Mouse (Mus musculus): Measurements from ENCODE around the gene Gm20388. TPM values are rescaled to one million over a fixed set of nuclear protein-coding genes. Genes with fewer than 3 reads are reported as not detected.

Gm20388 gene
- polyA plus RNA-seq, 1 experiment from 2014 or later = not detected

DNA sequence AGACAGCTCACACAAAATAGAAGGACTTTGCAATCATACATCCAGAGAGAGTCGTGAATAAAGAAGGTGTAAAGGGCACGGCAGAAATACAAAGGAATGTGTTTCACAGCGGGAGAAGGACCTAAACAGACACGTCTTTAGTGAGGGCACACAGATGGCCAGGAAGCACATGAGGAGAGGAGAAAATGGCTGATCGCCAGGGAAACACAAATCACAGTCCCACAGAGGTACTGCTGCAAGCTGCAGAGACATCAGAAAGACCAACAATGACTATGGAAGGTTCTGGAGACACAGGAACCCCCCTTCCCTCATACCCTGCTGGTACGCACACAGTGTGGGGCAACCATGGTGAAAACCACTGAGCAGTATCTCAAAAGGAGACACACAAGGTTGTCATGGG is 1810.4 kb downstream of the Gm20388 start:
- H3K9me3 ChIP-seq (replicated peaks) = no peaks in the 10 kb centered on the region
- H3K4me3 ChIP-seq (replicated peaks) = no peak overlapping the region
- no peak for ATAC-seq (ENCODE audit: low read depth)
- 43% methylated on average over 6 of the region's 6 CpGs for WGBS (ENCODE audit: insufficient replicate concordance)
- DNase-seq = no peak
- no peak overlapping the region for H3K4me2 ChIP-seq
- H3K27ac ChIP-seq = no peak overlapping the region
- no peaks in the 10 kb centered on the region for H3K36me3 ChIP-seq
- H3K9ac ChIP-seq = no peak overlapping the region
- H3K4me1 ChIP-seq (replicated peaks) = no peaks in the 10 kb centered on the region
- H3K27me3 ChIP-seq = peaks cover 12% of the 10 kb centered on the region; the same call in 1 of the 2 replicates

DNA sequence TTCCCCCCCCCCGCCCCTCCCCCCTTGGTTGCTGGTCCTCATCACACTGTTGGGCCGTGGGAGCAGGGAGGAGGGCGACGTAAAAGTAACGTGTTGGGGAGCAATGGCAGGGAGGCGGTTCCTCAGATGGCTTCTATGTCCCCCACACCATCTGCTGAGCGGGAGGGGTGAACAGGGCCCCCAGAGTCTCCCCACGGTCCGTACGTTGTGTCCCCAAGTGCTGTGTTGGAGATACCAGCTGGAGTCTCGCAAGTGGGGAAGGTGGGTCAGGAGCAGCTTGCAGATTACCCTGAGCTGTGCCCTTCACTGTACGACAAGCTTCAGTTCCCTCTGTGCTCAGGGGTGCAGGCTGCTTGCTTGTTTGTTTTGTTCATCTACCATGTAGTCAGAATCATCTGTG is 1813.2 kb downstream of the Gm20388 start:
- Histone ChIP-seq H3K27me3 (peaks cover 16% of the 10 kb centered on the region), H3K4me3 (replicated peaks) (no peak overlapping the region), H3K4me2 (no peak overlapping the region), H3K27ac (no peak overlapping the region), H3K9ac (no peak overlapping the region), H3K9me3 (replicated peaks) (no peaks in the 10 kb centered on the region), H3K4me1 (replicated peaks) (no peaks in the 10 kb centered on the region), H3K36me3 (no peaks in the 10 kb centered on the region)
- no peak for ATAC-seq (ENCODE audit: low read depth)
- no peak for DNase-seq
- 65% methylated on average over 12 of the region's 12 CpGs for WGBS (ENCODE audit: insufficient replicate concordance)

DNA sequence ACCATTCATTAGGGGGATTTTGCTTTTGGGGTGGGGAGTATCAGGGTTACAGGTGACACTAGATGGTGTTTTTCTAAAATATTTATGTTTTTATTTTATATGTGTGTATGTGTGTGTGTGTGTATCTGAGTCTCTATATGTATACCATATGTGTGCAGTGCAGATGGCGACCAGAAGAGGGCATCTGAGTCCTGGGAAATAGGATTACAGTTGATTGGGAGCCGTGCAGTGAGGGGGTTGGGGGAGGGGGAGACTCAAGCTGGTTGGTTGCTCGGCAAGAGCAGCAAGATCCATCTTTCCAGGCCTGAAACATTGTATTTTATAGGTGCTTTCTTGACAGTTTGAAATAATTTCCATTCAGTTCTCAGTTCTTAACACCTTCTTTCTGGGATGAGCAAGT is 1816.5 kb downstream of the Gm20388 start:
- H3K4me1 ChIP-seq (replicated peaks) = no peaks in the 10 kb centered on the region
- peaks cover 49% of the 10 kb centered on the region for H3K27me3 ChIP-seq
- H3K4me2 ChIP-seq = no peak overlapping the region
- H3K9ac ChIP-seq = no peak overlapping the region
- H3K27ac ChIP-seq = no peak overlapping the region
- ATAC-seq (ENCODE audit: low read depth) (no peak), DNase-seq (no peak)
- no peak overlapping the region for H3K4me3 ChIP-seq (replicated peaks)
- 40% methylated on average over 3 of the region's 3 CpGs for WGBS (ENCODE audit: insufficient replicate concordance)
- no peaks in the 10 kb centered on the region for H3K9me3 ChIP-seq (replicated peaks)
- no peaks in the 10 kb centered on the region for H3K36me3 ChIP-seq

DNA sequence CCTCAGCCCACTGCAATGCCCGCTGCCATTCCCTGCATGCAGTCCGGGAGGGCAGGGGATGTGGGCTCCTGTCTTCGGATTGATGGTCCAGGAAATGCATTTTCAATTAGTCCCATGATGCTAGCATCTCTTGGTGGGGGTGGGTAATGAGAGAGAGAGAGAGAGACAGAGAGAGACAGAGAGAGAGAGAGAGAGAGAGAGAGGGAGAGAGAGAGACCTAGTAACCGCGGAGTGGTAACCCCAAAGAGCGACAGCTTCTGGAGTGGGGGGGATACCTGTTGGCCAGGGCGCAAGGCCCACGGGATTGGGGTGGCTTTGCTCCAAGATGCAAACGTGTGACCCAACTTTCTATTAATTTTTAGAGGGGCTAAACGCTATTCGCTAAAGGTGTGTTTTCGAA is 1818.7 kb downstream of the Gm20388 start, which contains the start of gene Jph3:
TSS of gene Jph3 (plus strand) at position 301 of the 400 bp plus-strand sequence.
- Histone ChIP-seq H3K9me3 (replicated peaks) (no peaks in the 10 kb centered on the region), H3K27me3 (peaks cover 69% of the 10 kb centered on the region), H3K4me3 (replicated peaks) (peak within 1 kb of the TSS; percentile 37), H3K36me3 (no peaks in the 10 kb centered on the region), H3K9ac (no peak within 1 kb of the TSS), H3K4me1 (replicated peaks) (no peaks in the 10 kb centered on the region), H3K4me2 (peak within 1 kb of the TSS; percentile 49), H3K27ac (no peak within 1 kb of the TSS)
- WGBS (ENCODE audit: insufficient replicate concordance) = 10% methylated on average over 12 of the region's 12 CpGs
- DNase-seq (no peak), ATAC-seq (ENCODE audit: low read depth) (no peak)

DNA sequence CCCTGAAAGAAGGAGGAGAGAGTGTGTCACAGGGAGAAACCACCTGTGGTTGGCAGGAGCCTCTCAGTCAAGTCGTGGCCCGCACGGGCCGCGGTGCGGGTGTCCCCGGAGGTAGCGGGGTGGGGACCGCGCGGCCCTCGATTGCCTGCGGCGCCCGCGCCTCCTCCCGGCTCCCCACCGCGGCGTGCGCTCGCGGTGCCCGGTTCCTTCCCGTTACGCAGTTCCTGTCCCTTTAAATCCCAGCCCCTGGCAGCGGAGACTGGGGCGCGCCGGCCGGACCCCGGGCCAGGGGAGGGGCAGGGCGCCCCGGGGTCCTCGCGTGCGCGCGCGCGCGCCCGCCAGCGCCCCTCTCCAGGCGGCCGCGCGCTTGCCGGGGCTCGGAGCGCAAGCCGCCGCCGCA is 1819.1 kb downstream of the Gm20388 start:
- H3K4me3 ChIP-seq (replicated peaks) = peak overlapping the region; percentile 37
- no peak overlapping the region for H3K27ac ChIP-seq
- peak overlapping the region; percentile 49 for H3K4me2 ChIP-seq
- H3K36me3 ChIP-seq = no peaks in the 10 kb centered on the region
- H3K9me3 ChIP-seq (replicated peaks) = no peaks in the 10 kb centered on the region
- no peak for DNase-seq
- H3K27me3 ChIP-seq = peaks cover 69% of the 10 kb centered on the region
- under 1% methylated on average over 46 of the region's 54 CpGs for WGBS (ENCODE audit: insufficient replicate concordance)
- no peaks in the 10 kb centered on the region for H3K4me1 ChIP-seq (replicated peaks)
- H3K9ac ChIP-seq = no peak overlapping the region
- ATAC-seq (ENCODE audit: low read depth) = no peak

DNA sequence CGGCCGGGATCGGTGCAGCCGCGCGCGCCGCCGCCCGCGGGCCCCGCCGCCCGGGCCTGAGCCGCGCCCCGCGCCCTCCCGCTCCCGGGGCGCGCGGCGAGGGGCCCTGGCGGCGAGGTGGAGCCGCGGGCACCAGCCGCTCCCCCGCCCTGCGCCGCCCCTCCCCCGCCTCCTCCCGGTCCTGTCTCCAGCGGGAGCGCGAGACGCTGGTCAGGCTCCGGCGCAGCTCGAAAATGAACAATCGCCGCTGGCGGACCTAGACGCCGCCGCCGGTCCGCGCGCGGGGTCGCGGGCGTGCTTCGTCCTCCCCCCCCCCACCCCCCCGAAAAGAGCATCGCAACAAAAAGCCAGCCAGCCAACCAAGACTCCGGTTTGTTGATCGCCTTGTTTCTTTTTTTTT is 1819.5 kb downstream of the Gm20388 start:
- no peak for ATAC-seq (ENCODE audit: low read depth)
- no peaks in the 10 kb centered on the region for H3K4me1 ChIP-seq (replicated peaks)
- no peaks in the 10 kb centered on the region for H3K9me3 ChIP-seq (replicated peaks)
- peak overlapping the region; percentile 49 for H3K4me2 ChIP-seq
- WGBS (ENCODE audit: insufficient replicate concordance) = under 1% methylated on average over 52 of the region's 60 CpGs
- H3K27me3 ChIP-seq = peaks cover 69% of the 10 kb centered on the region
- no peak overlapping the region for H3K9ac ChIP-seq
- no peaks in the 10 kb centered on the region for H3K36me3 ChIP-seq
- DNase-seq = no peak
- H3K27ac ChIP-seq = no peak overlapping the region
- peak overlapping the region; percentile 37 for H3K4me3 ChIP-seq (replicated peaks)

DNA sequence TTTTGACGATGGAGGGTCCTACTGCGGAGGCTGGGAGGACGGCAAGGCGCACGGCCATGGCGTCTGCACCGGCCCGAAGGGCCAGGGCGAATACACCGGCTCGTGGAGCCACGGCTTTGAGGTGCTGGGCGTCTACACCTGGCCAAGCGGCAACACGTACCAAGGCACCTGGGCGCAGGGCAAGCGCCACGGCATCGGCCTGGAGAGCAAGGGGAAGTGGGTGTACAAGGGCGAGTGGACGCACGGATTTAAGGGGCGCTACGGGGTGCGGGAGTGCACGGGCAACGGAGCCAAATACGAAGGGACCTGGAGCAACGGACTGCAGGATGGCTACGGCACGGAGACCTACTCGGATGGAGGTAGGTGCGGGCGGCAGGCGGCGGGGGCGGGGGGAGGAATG is 1820.0 kb downstream of the Gm20388 start:
- ATAC-seq (ENCODE audit: low read depth) (no peak), DNase-seq (no peak)
- H3K27ac ChIP-seq = no peak overlapping the region
- H3K9me3 ChIP-seq (replicated peaks) = no peaks in the 10 kb centered on the region
- H3K27me3 ChIP-seq = peaks cover 69% of the 10 kb centered on the region
- no peaks in the 10 kb centered on the region for H3K36me3 ChIP-seq
- no peaks in the 10 kb centered on the region for H3K4me1 ChIP-seq (replicated peaks)
- 2% methylated on average over 33 of the region's 37 CpGs for WGBS (ENCODE audit: insufficient replicate concordance)
- peak overlapping the region; percentile 49 for H3K4me2 ChIP-seq
- H3K4me3 ChIP-seq (replicated peaks) = 0 out of 2 replicates have a peak overlapping the region, but pooled peaks have one; percentile 37
- H3K9ac ChIP-seq = no peak overlapping the region

DNA sequence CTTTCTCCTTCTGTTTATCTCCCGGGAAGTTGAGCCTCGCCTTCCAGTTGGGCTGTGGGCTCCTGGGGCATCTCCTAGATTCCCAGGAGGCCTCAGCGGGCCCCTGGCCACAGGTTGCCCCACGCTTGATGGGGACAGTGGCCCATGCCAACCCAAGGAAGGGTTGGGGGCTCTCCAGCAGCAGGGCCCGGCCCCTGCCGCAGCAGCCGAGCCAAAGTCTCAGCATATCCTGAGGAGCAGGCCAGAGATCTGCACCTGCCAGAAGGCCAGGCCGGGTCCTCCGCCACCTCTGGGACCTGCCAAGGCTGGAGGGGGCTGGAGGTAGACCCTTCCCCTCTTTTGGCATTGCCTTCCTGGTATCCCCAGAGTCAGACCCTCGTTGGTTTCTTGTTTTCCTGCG is 1820.4 kb downstream of the Gm20388 start:
- 6% methylated on average over 11 of the region's 11 CpGs for WGBS (ENCODE audit: insufficient replicate concordance)

DNA sequence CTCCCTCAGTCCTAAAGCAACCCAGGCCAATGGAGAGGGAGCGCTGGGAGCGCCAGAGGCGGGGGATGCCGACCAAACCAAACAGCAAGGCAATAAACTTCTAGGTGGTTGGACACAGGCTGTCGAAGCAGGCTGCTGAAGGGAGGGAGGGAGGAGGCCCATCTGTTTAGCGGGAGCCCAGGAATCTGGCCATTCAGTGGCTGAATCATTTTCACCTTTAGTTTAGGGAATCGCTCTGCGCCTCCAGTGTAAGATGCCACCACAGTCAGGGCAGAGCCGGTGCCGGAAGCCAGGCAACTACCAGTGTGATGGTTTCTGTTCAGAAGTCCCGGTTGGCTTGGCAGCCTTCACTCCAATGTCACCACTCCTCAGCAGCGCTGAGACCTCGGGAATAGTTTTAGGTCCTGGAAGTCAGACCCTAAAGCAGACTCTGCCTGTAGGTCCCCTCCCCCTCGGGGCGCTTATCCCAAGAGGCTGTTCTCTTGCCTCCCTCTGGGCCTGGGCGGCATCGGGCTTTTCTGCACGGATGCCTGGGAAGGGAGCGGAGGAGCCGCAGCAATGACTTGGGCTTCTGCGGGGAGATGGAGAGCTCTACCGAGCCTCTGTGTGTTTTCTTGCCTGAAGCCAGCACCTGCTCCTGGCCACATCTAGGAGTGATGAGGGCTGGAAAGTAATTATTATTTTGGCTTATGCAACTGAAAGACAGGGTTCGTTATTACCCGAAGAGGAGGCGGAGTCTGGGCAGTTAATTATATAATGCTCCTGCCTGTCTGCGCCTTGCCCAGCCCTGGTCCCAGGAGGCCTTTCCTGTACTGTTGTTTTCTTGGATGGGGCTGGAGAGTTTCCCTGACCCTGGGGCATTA is 1821.1 kb downstream of the Gm20388 start:
- H3K27me3 ChIP-seq = peaks cover 69% of the 10 kb centered on the region

More for the DNA sequence above, 1820.4 kb downstream of the Gm20388 start:
- Histone ChIP-seq H3K4me2 (no peak overlapping the region), H3K36me3 (no peaks in the 10 kb centered on the region), H3K9ac (no peak overlapping the region), H3K27ac (no peak overlapping the region), H3K9me3 (replicated peaks) (no peaks in the 10 kb centered on the region), H3K4me1 (replicated peaks) (no peaks in the 10 kb centered on the region), H3K27me3 (peaks cover 69% of the 10 kb centered on the region), H3K4me3 (replicated peaks) (no peak overlapping the region)
- DNase-seq (no peak), ATAC-seq (ENCODE audit: low read depth) (no peak)

DNA sequence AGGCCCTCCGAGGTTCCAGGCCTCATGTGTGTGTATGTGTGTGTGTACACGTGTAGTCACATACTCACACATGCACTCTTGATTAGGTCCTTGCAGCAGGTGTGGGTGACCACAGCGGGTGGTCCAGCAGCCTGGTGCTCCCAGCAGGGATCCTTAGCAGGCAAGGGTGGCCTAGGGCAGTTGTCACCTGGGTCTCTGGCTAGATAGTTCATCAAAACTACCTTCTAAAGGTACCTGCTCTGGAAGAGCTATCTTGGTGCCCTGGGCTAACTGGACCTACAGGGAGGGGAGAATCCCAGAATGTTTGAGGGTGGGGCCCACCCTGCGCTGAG is 1821.7 kb downstream of the Gm20388 start:
- H3K27ac ChIP-seq = no peak overlapping the region
- H3K9me3 ChIP-seq (replicated peaks) = no peaks in the 10 kb centered on the region
- no peak overlapping the region for H3K4me3 ChIP-seq (replicated peaks)
- H3K36me3 ChIP-seq = no peaks in the 10 kb centered on the region
- H3K4me2 ChIP-seq = no peak overlapping the region
- ATAC-seq (ENCODE audit: low read depth) (no peak), DNase-seq (no peak)
- H3K9ac ChIP-seq = no peak overlapping the region
- WGBS (ENCODE audit: insufficient replicate concordance) = 52% methylated on average over 4 of the region's 4 CpGs
- H3K4me1 ChIP-seq (replicated peaks) = no peaks in the 10 kb centered on the region
- peaks cover 68% of the 10 kb centered on the region for H3K27me3 ChIP-seq

More for the DNA sequence above, 1821.1 kb downstream of the Gm20388 start:
- Histone ChIP-seq H3K36me3 (no peaks in the 10 kb centered on the region), H3K4me3 (replicated peaks) (no peak overlapping the region), H3K9me3 (replicated peaks) (no peaks in the 10 kb centered on the region), H3K27ac (no peak overlapping the region), H3K4me1 (replicated peaks) (no peaks in the 10 kb centered on the region), H3K9ac (no peak overlapping the region), H3K4me2 (no peak overlapping the region)
- ATAC-seq (ENCODE audit: low read depth) (no peak), DNase-seq (no peak)
- WGBS (ENCODE audit: insufficient replicate concordance) = 13% methylated on average over 26 of the region's 26 CpGs

DNA sequence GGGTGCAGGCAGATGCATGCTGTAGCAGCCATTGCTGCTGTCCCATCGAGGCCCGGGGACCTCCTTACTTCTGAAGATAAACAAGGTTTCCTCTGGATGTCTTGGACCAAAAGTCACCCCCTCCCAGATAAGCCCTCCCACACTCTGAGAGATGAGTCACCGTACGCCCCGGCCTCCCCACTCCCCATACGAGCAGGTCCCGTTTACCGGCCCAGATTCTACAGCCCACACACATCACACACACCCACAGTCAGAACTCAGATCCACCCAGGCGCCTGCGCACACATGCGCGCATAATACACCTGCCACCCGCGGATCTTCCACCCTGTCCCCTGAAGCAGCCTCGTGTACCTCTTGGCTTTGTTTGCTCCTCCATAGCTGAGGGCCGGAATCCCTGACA is 1823.6 kb downstream of the Gm20388 start:
- Histone ChIP-seq H3K9ac (no peak overlapping the region), H3K36me3 (no peaks in the 10 kb centered on the region), H3K27ac (no peak overlapping the region), H3K9me3 (replicated peaks) (no peaks in the 10 kb centered on the region), H3K4me2 (no peak overlapping the region), H3K4me1 (replicated peaks) (no peaks in the 10 kb centered on the region), H3K27me3 (peaks cover 48% of the 10 kb centered on the region), H3K4me3 (replicated peaks) (no peak overlapping the region)
- ATAC-seq (ENCODE audit: low read depth) (no peak), DNase-seq (no peak)
- WGBS (ENCODE audit: insufficient replicate concordance) = 80% methylated on average over 16 of the region's 16 CpGs

DNA sequence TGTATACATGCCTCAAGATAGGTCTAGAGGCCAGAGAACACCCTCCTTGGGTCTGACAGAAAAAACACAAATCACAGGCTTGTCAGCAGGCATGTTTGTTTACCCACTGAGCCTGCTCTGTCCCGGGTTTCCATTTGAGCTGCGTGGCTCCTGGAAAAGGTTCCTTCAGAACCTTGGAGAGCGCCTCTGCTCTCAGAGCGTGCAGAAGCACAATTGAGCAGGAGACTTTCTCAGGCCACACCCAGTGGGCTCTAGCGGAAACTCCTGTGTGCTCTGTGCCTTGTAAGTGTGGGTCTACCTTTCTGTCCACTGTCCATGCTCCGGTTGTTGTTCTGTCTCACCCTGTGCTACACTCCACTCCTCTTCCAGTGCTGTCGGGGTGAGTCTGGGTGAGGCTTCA is 1825.6 kb downstream of the Gm20388 start:
- no peak for ATAC-seq (ENCODE audit: low read depth)
- H3K4me2 ChIP-seq = no peak overlapping the region
- H3K9ac ChIP-seq = no peak overlapping the region

More for the DNA sequence above, 1825.6 kb downstream of the Gm20388 start:
- H3K36me3 ChIP-seq = no peaks in the 10 kb centered on the region
- H3K4me1 ChIP-seq (replicated peaks) = no peaks in the 10 kb centered on the region
- WGBS (ENCODE audit: insufficient replicate concordance) = 14% methylated on average over 7 of the region's 7 CpGs
- no peaks in the 10 kb centered on the region for H3K9me3 ChIP-seq (replicated peaks)
- peaks cover 29% of the 10 kb centered on the region for H3K27me3 ChIP-seq
- no peak for DNase-seq
- H3K4me3 ChIP-seq (replicated peaks) = no peak overlapping the region
- no peak overlapping the region for H3K27ac ChIP-seq

All from liver, embryonic 13.5 days (tissue).